Mouse (Mus musculus) cerebellum, adult 11-12 months (tissue): ENCODE measurements at regions not wholly inside any gene's neighbourhood (a gene's known extent, or its start where the extent isn't known, plus 50 kb on each side); places are given as distances from the start of the nearest gene placed in this dataset.

Experiments used
- DNase-seq: peaks from one replicate; pipeline ENCODE4 v3.0.0; 2022

DNA sequence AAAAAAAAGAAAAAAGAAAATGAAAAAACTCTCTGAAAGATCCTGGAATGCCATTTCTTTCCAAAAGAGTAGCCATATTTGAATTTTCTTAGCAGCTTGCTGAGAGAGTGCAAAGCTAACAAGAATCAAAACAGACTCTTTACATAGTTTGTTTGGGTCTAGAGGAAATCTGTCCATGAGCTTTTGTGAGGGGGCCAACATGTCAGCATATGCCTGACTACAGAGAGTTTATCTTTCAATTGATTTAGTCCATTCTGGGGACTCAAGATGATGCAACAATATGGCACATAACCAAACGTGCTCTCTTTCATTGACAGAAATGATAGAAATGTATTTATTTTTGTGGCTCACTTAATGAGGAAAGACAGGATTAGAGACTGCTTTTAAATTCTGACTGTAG is 822.8 kb upstream of the Acvr2a start:
- no peak for DNase-seq

DNA sequence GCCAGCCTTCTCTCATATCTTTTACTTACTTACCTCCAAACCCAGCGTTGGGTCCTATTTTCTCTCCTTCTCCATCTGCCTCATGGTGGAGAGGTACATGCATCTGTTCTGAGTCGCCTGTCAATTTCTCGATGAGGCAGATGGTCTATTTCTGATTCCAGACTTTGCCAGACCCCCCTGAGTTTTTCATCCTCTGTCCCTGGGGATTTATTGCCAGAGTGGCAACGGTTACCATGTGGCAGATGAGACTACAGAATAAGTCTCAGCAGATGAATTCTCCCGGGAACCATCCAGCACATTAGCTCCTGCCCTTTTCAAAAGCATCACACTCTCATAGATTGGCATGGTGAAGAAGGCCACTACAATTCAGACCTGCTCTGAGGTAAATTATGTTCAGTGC is 819.7 kb upstream of the Acvr2a start:
- peak; percentile 11 for DNase-seq

DNA sequence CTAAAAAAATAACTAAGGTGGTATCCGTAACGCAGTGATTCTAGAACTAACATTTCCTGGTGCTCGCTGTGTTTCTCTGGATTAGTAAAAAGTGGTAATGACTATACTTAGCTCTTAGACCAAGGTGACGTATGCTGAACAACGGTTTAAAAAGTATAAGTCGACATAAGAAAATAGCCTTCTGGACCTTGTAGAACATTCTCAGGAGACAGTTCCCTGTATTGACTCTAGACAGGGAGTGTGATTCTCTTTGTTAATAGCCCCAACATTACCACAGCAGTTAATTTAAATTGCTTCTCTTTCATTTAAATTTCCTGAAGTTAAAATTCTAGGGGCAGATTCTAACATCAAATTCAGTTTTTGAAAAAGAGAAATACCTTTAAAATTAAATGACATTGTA is 812.7 kb upstream of the Acvr2a start:
- no peak for DNase-seq

DNA sequence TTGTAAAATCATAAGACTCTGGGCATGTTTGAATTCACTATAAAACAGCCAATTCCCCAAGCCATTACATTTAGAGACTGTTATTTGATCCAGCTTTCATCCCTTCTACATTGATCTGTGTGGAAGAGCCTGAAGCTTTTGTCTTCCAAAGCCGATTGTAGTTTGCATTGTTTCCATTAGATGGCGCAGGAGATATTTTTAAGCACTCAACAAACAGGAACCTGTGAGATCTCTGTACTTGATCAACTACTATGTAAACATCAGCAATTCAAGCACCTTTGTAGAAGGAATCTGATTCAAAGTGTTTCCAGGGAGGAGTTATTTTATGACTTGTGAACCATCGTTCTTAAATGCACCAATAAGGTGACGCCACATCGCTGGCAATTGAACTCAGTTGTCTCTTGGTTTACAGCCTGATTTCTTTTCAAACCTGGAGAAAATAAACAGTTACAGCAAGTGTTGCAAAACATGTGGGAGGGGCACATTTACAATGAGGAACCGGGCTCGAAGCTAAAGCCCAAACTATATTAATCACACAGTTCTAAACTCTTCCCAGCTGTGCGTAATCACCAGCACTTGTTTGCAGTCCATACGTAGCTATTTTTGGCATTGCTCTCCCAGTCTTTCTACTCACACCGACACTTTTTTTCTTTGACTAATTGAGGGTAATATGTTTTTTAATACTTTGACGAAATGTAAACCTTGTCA is 812.0 kb upstream of the Acvr2a start:
- DNase-seq = no peak

DNA sequence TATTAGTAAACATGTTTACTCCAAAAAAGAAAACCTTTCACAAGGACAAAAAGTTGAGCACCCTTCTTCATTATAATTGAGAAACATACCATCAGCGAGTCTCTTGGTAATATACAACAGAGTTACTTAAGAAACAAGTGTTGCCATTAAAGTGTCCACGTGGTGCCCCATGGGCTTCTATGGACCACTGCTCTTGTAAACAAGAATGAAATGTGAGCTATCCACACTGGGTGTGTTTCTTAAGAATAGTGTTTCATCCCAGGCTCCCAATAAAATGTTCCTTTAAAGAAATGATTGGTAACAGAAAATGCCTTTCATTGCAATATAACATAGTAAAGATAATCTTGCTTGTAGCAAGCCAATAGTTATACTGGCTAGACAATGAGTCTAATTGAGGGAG is 803.6 kb upstream of the Acvr2a start:
- DNase-seq = no peak

DNA sequence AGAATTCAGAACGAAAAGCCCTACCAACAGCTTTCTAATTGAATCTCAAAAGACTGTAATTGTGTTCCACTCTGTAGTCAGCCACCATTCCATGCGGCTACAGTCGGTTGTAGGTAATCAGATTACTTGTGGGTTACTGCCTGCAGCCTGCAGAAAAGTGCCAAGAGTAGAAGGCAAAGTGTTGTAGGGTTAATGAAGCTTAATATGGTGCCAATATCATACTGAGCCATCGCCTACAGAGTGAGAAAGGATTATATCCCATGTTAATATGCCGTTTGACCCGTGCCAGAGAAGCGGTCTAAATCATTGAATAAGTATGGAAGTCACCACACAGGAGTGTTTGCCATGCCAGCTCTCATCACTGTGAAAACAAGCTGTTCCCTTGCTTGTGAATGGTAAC is 786.4 kb upstream of the Acvr2a start:
- no peak for DNase-seq

DNA sequence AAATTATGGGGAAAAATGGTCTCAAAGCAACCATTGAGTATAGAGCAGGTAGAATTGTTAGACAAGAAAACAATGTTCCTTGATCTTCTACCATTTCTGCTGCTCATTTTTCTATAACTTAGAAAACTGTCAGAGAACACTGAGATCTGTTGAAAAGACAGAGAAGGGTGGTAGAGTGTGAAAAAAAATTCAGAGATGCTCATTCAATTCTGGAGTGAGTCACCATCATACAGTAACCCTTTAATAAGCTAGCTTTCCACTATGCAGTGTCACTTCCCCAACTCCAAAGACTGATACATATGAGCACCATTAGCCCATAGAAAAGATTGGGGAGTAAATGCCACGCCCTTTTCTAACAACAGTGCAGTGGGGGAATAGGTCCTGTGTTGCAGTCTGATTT is 752.5 kb upstream of the Acvr2a start:
- DNase-seq = no peak

DNA sequence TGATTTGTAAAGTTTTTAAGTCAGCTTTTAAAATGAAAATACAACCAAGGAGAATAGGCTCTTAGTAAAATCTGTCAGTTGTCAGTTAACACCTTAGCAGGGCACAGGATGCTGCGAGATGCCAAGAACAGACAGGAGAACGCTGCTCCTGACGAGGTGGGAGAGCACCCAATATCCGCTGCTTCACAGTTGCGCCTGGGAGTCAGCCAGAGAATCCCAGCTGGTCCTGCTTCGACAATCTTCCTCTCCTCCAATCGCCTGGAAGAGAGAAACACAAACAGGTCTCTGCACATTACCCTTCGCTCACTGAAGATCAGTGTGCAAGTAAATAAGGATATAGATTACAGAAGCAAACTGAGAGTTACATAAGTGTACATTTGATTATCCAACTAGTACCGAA is 750.5 kb upstream of the Acvr2a start:
- DNase-seq = peak; percentile 90

DNA sequence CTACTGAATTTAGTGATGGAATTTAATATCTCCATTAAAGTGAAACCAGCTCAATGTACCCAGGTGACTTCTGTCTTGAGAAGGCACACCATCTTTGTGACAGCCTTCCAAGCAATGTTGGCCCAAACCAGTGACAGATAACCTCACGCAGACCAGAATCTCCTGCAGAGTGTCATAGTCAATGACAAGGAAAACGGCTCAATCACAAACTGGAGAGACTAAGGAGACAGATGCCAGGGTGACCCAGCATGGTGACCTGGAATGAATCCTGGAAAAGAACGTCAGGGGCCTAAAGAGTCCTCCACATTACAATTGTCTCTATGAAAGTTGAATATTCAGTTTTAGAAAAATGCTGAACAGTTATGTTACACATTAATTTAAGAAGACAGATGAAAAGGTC is 748.7 kb upstream of the Acvr2a start:
- no peak for DNase-seq

DNA sequence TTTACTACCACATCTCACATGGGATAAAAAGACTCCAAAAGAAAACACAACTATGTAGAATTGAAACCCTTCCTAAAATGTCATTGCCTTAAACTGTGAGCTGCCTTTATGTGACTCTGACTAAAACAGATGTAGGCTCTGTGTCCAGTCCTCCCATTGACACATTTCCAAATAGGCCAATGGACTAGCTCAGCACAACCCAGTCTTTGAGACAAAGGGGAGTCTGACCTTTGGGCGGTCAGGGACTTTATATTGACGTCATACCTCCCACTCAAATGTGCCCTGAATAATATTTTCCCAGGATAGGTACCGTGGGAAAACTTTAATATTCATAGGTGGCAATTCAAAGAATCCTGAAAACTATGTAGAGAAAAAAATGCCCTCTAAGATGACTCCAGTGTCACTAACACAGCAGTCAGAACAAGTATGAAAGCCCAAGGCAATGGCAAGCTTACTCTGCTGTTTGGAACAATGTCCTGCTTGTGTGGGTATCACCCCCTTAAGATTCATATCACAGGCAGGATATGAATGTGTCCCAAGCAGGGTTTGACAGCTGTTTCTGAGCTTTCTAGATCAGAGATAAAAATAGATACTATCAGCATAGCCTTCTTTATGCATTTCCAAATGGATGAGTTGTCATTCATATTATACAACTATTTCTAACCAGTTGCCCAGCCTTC is 731.6 kb upstream of the Acvr2a start:
- no peak for DNase-seq

DNA sequence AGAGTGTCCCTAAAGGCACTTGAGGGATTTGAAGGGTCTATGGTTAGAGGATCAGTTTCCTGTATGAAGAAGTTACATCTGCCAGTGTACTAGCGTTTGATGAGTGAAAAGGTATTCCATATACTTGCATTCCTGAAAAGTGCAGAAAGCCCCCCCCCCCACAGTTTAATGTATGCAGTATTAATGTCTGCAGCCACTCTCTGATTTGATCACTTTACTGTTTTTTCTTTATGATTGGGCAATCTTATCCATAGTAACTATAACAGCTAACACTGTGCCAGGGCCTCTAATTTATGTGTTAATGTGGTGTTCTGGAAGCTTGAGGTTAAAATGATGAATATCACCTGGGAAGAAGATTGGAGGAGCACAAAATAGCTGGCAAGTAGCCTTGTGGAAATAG is 715.6 kb upstream of the Acvr2a start:
- no peak for DNase-seq

DNA sequence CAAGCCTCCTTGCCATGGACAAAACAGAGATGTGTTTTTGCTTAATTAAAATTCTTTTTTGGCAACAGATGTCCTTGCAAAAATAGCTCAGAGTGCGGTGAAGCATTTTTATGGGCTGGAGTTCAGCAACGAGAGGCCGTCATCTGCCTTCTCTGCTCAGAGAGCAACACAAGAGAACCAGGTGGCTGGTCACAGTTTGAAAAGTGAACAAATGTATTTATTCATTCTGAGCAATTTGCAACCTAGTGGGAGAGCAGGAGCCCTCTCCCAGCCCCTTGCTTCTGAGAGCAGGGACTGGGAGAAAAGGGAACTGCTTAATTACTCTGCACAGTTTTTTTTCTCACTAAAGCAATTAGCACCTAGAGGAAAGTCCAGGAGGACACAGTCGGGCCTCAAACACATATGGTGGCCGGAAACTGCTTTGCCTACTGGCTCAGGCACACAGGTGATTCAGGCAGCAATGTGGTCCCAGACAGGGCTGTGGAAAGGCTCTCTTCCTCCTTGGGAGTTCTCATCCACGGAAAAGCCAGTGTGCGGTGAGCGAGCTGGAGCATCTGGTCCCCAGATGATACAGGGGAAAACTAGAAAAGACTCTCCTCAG is 714.9 kb upstream of the Acvr2a start:
- DNase-seq = peak; percentile 80

DNA sequence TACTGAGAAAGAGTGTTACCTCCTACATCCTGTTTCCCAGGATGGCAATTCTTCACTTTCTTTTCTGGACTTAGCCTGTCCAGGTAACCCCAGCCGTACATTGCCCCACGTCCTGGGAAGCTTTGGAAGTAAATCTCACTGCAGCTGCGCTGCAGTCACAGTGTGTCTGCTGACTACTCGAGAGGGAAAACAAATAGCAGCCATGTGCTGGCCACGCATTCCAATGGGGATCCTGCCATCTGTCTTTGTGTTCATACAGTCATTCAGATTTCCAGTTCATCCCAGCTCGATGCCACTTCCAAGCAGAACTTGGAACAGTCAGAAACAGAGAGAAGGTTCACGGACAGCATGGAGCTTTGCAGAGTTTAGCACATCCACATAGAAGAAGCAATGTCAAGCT is 690.2 kb upstream of the Acvr2a start:
- no peak for DNase-seq

DNA sequence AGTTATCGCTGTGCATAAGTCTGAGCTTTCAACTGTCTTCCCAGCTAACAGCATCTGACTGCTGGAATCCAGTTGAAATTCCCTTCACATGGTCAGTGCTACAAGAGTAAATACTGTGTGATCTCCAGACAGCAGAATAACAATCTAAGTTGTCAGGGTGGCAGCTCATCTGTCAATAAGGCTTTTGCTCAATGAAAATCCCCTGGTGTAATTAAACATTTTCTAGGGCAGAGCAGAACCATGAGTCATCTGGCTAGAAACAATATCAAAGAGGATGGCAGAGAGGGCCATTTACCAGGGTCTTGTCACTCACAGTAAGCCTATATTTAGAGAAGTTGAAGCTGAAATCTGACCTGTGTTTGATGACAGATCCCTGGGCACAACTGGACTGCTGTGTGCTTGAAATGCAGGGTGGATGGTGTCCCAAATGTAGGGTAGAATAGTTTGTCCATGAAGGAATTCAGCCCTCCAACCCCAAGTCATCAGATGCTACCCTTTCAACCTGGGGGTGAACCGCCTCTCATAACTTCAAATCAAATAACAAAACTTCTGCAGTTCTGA is 675.8 kb upstream of the Acvr2a start:
- no peak for DNase-seq

DNA sequence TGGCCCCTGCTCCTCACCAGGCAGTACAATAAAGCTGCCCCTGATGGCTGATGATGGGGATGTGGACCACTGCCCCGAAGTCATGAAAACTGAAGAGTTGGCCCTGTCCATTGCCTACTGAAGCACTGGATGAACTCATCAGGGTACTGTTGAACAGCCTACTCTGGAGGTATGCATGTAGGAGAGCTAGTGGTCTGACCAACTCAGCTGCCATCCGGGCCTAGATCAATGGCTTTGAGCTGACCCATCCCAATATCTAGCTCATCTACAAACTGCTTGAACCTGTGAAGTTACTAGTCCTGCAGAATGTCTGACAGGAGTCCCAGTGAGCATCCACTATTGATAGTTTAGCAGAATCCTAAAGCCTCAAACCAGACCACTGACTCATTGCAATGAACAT is 672.6 kb upstream of the Acvr2a start:
- no peak for DNase-seq

DNA sequence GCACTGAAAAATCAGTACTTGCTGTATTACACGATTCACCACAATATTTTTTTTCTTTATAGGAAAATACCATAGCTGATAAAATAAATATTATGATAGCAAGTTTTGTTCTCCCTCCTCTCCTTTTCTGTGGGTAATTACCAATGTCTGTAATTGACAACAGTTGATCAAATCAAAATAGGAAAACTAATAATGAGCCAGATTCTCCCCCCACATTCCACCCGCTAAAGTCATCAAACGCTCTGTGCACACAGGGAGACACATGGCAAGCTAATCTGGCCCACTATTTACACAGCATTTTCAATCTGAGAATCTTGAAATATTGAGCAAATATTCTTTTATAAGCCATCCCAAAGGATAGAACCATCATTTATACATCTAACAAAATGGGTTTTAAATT is 659.2 kb upstream of the Acvr2a start:
- no peak for DNase-seq

DNA sequence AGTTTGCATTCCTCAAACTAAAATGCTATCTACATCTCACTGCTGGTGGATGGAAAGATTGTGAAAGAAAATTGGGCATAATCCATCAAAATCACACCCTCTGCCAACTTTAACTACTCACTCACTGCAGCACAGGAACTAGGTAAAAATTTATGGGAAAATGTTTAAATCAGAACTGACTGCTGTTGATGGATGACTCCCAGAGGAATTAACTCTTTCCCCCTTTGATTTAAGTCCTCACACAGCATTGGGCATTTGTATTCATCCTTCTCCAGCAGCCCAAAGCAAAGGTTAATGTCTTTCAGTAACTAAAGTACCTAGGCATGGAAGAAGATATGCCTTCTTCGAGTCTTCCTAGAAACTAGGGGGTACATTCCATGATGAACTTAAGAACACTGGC is 641.3 kb upstream of the Acvr2a start:
- no peak for DNase-seq

DNA sequence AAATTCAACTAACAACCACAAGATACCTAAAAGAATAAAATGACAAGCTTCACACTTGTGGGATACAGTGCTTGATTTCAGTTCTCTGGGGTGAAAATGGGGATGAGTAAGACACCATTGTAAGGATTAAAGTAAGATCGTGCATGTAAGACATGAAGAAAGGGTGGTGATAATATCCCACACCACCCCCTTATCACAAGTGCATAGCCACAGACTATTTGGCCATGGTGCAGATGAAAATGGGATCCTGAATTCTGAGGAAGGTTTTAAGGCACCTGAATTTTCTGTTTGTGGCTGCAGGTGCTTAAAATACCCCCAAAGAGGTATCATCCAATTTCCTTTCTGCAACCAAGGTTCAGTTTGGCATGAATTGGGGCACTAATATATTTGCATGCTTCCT is 627.7 kb upstream of the Acvr2a start:
- no peak for DNase-seq

DNA sequence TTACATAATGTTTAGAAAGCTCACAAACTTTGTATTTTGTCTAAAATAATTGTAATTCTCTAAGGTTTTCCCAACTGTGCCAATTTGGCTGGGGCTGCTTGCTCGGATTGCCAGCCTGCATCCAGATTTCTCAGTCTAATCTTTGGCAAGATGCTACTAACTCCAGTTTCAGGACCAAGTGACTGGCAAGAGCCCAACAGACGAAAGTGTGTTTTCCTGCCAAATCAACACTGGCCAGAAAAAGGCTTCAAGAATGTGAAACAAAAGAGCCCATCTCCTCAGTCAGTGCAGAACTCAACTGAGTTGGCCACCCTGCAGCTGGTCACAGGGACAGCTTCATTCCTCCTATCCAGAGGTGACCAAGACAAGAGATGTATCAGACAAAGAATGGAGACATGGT is 627.3 kb upstream of the Acvr2a start:
- DNase-seq = peak; percentile 30

DNA sequence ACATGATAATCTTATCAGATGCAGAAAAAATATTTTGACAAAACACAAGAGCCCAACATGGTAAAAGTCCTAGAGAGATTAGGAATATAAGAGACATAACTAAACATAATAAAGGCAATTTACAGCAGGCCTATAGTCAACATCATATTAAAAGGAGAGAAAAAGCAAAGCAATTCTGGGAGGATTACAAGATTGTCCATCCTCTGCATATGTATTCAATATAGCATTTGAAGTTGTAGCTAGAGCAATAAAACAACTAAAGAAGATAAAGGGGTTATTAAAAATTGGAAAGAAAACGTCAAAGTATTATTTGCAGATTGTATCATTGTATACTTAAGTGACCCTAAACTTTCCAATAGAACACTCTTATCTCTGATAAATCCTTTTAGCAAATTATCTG is 602.1 kb upstream of the Acvr2a start:
- no peak for DNase-seq

DNA sequence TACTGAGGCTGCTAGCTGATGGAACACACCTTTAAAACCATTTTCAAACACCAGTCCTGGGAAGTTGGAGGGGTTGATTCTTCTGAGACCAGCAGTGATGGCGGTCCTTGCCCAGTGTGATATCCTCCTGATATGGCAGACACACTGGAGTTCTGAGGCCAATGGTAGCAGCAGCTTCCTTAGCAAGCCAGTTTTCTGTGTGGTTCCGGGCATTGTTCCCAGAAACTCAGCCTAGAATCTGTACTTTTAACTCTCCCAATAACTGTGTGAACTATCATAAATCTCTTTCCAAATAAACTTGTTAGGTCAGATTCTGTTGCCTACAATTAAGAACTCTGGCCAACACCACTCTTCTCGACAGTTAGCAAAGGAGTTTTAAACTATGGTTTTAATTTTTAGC is 593.1 kb upstream of the Acvr2a start:
- no peak for DNase-seq

DNA sequence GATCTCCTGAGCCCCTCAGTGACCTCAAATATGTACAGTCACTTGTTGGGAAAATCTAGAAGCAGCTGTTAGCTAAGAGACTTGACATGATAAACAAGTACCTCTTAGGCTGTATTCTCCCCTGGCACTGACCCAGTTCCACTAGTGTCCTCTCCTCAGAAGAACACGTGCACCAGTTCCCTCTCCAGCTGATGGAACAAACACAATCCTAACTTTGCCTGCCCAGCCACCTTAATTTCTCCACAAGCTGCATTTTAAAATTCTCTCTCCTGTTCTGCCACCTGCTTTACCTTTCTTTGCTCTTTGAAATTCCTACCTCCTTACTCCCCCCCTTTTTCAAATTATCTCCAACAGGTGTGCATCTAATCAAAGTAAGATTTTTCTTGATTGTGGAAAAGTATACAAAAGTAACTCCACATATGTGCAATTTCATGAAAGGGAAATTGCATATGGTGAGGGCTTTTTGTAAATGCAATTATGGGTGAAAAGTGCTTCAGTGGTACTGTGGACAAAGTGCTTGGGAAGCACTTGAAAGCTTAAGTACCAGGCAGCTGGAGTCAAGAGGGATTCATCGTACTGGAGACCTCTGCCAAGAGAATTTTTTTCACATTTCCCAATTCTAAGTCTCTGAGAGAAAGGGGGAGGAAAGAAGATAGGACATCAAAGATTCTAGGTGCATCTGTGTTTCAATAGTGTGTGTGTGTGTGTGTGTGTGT is 590.7 kb upstream of the Acvr2a start:
- DNase-seq = no peak

DNA sequence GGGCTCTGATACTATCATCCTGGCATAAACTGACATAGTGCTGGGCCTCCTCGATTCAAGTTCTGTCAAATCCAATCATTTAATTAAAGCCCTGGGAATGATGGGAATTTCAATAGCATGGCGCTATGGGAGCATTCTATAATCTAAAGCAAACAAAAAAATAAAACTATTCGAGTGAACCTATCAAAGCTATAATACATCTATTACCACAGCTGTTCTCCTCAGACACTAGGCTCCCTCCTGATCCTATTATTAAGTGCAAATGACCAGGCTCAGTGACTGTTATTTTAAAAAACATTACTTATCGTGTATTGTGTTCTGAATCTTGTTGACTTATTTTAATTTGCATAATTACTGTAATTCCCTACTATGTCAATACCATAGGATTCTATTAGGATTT is 563.7 kb upstream of the Acvr2a start:
- DNase-seq = no peak

DNA sequence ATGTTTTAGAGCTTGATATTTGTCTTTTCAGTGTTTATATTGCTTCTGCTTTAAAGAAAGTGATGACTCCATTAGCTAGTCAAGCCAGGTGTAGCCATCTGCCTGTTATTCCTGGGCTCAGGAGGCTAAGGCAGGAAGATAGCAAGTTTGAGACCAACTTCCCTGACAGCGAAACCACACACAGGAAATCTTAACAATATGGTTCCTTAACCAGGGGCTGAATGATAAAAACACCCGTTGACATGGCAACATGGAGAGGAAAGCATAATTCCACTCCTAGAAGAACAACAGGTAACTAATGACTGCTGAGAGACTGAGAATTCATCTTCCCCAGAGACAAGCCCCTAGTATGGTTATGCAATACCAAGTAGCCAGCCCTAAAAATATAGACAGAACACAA is 553.6 kb upstream of the Acvr2a start:
- DNase-seq = no peak
